Mouse (Mus musculus): ENCODE data around the gene Bean1. TPM values are rescaled to one million over a fixed set of nuclear protein-coding genes. Genes with fewer than 3 reads are reported as not detected.

Gene Bean1
- total RNA-seq, 2 experiments from 2014 or later: 1.1 to 2.0 TPM

- intact Hi-C loops (cut with DNase I): no loop called here
- no peak for DNase-seq
Observed at GRCm38 (mm10) chr8:104160731-104161130, 9.5 kb upstream of the Bean1 start.

GRCm38 (mm10) chr8:104169461-104169860, 781 bp upstream of the Bean1 start:
- intact Hi-C loops (cut with DNase I): no loop called here
- no peak for DNase-seq

- DNase-seq: peak in 1 of 2 experiments; percentile 30
- intact Hi-C loops (cut with DNase I): no loop called here
Observed at GRCm38 (mm10) chr8:104171050-104171620, 893 bp downstream of the Bean1 start.

- intact Hi-C loops (cut with DNase I): no loop called here
- no peak for DNase-seq
Observed at GRCm38 (mm10) chr8:104172420-104172819, 2.2 kb downstream of the Bean1 start.

GRCm38 (mm10) chr8:104175848-104176527, 5.7 kb downstream of the Bean1 start:
- intact Hi-C loops (cut with DNase I): no loop called here
- no peak for DNase-seq

- DNase-seq: no peak
- intact Hi-C loops (cut with DNase I): no loop called here
Observed at GRCm38 (mm10) chr8:104177054-104177453, 6.8 kb downstream of the Bean1 start.

GRCm38 (mm10) chr8:104184905-104185304, 14.7 kb downstream of the Bean1 start:
- DNase-seq: no peak
- intact Hi-C loops (cut with DNase I): no loop called here

- DNase-seq: no peak
- intact Hi-C loops (cut with DNase I): no loop called here
Observed at GRCm38 (mm10) chr8:104186827-104187226, 16.6 kb downstream of the Bean1 start.

- intact Hi-C loops (cut with DNase I): no loop called here
- DNase-seq: no peak
Observed at GRCm38 (mm10) chr8:104187622-104188021, 17.4 kb downstream of the Bean1 start.

- intact Hi-C loops (cut with DNase I): no loop called here
- no peak for DNase-seq
Observed at GRCm38 (mm10) chr8:104188459-104188858, 18.2 kb downstream of the Bean1 start.

- intact Hi-C loops (cut with DNase I): no loop called here
Observed at GRCm38 (mm10) chr8:104190777-104191468, 20.7 kb downstream of the Bean1 start.

GRCm38 (mm10) chr8:104191496-104191895, 21.3 kb downstream of the Bean1 start:
- intact Hi-C loops (cut with DNase I): no loop called here
- DNase-seq: peak; percentile 43 to 65

More at GRCm38 (mm10) chr8:104190777-104191468, 20.7 kb downstream of the Bean1 start:
- no peak for DNase-seq

- intact Hi-C loops (cut with DNase I): no loop called here
- DNase-seq: no peak
Observed at GRCm38 (mm10) chr8:104199802-104200201, 29.6 kb downstream of the Bean1 start.

- no peak for DNase-seq
- intact Hi-C loops (cut with DNase I): no loop called here
Observed at GRCm38 (mm10) chr8:104201622-104202021, 31.4 kb downstream of the Bean1 start.

GRCm38 (mm10) chr8:104202320-104202719, 32.1 kb downstream of the Bean1 start:
- intact Hi-C loops (cut with DNase I): no loop called here
- no peak for DNase-seq

- no peak for DNase-seq
- intact Hi-C loops (cut with DNase I): no loop called here
Observed at GRCm38 (mm10) chr8:104205292-104205691, 35.0 kb downstream of the Bean1 start.

- intact Hi-C loops (cut with DNase I): no loop called here
- no peak for DNase-seq
Observed at GRCm38 (mm10) chr8:104217601-104218000, 47.4 kb downstream of the Bean1 start.

- DNase-seq: peak; percentile 61 to 65
- intact Hi-C loops (cut with DNase I): loop anchor here (1.0 to 2.0 kb wide), 3 partner anchors 73 to 186 kb away; no protein-coding TSS in a partner anchor
Observed at GRCm38 (mm10) chr8:104219079-104219478, 48.8 kb downstream of the Bean1 start.

- intact Hi-C loops (cut with DNase I): loop anchor here (1.0 to 2.0 kb wide), 3 partner anchors 74 to 187 kb away; no protein-coding TSS in a partner anchor
- peak; percentile 83 to 84 for DNase-seq
Observed at GRCm38 (mm10) chr8:104219806-104220205, 49.6 kb downstream of the Bean1 start.

GRCm38 (mm10) chr8:104227048-104227447, 56.8 kb downstream of the Bean1 start:
- no peak for DNase-seq
- intact Hi-C loops (cut with DNase I): no loop called here

- intact Hi-C loops (cut with DNase I): no loop called here
Observed at GRCm38 (mm10) chr8:104230377-104230776, 60.1 kb downstream of the Bean1 start.

More at GRCm38 (mm10) chr8:104230377-104230776, 60.1 kb downstream of the Bean1 start:
- no peak for DNase-seq
